Mouse (Mus musculus): ENCODE measurements around the gene Tulp3. TPM values are rescaled to one million over a fixed set of nuclear protein-coding genes. Genes with fewer than 3 reads are reported as not detected.
A peak's percentile ranks its signal among the peaks of the same experiment; 100 is the strongest.

Gene Tulp3
- total and polyA plus RNA-seq, 3 experiments = 5.3 to 19.2 TPM; not detected in 1

- peaks cover 0 to 22% of the 10 kb centered on the region in 2 experiments; a peak in 3 of 4 replicates for H3K36me3 ChIP-seq (ENCODE audit: control insufficient read depth in 1 of 2, insufficient read depth in 2 of 2, low read length in 2 of 2)
- H3K79me2 ChIP-seq (ENCODE audit: control insufficient read depth, insufficient read depth, low read length, poor library complexity) = peaks cover 41% of the 10 kb centered on the region
- no peak overlapping the region for H3K4me3 ChIP-seq (ENCODE audit: control insufficient read depth in 1 of 2, insufficient read depth in 1 of 2, low read depth in 2 of 2, low read length in 2 of 2)
- H3K27me3 ChIP-seq (ENCODE audit: control insufficient read depth in 1 of 2, insufficient read depth in 2 of 2, low read length in 2 of 2) = no peaks in the 10 kb centered on the region
- no peaks in the 10 kb centered on the region for H3K9me3 ChIP-seq (replicated peaks; ENCODE audit: insufficient read depth, low read length)
- peaks cover 2 to 13% of the 10 kb centered on the region in 2 experiments; a peak in 3 of 4 replicates for H3K4me1 ChIP-seq (ENCODE audit: control insufficient read depth in 1 of 2, insufficient read depth in 2 of 2, low read length in 2 of 2)
- H3K9ac ChIP-seq (ENCODE audit: control insufficient read depth, low read depth, low read length, poor library complexity, severe bottlenecking) = no peak overlapping the region
- H3K27ac ChIP-seq (ENCODE audit: control insufficient read depth, low read depth, low read length) = no peak overlapping the region
- TF ChIP-seq SIN3A (IDR thresholded peaks at IDR 0.05; ENCODE audit: low read length) (0 out of 2 replicates have a peak, but pooled peaks have one; percentile 36), ELF1 (IDR thresholded peaks at IDR 0.05; ENCODE audit: low read depth, low read length) (no peak), ZC3H11A (IDR thresholded peaks at IDR 0.05; ENCODE audit: low read depth, low read length) (peak; percentile 42), CTCF (IDR thresholded peaks at IDR 0.05 in 2 of 3, conservative IDR thresholded peaks at IDR 0.05 in 1 of 3; ENCODE audit: control insufficient read depth in 1 of 3, insufficient read depth in 1 of 3, low read depth in 2 of 3, low read length in 3 of 3, poor library complexity in 1 of 3, severe bottlenecking in 1 of 3) (peak; percentile 80 to 95 (median 83)), NELFE (IDR thresholded peaks at IDR 0.05; ENCODE audit: low read depth, low read length) (no peak), MAX (IDR thresholded peaks at IDR 0.05; ENCODE audit: low read length) (no peak), JUND (IDR thresholded peaks at IDR 0.05; ENCODE audit: low read depth, low read length) (no peak), UBTF (IDR thresholded peaks at IDR 0.05; ENCODE audit: borderline replicate concordance, insufficient read depth, low read depth, low read length) (no peak), MXI1 (IDR thresholded peaks at IDR 0.05; ENCODE audit: low read depth, low read length) (no peak), RAD21 (IDR thresholded peaks at IDR 0.05; ENCODE audit: low read depth, low read length) (peak; percentile 71), SMC3 (IDR thresholded peaks at IDR 0.05; ENCODE audit: low read depth, low read length) (peak; percentile 68), NRF1 (IDR thresholded peaks at IDR 0.05; ENCODE audit: insufficient read depth, low read depth, low read length, poor library complexity, severe bottlenecking) (no peak), RCOR1 (IDR thresholded peaks at IDR 0.05; ENCODE audit: low read depth, low read length) (no peak)
- DNase-seq (ENCODE audit: low read depth, low spot score) = peak; percentile 68
Measured at GRCm38 (mm10) chr6:128358999-128359398, 3.3 kb upstream of the Tulp3 start.

- no peaks in the 10 kb centered on the region for H3K27me3 ChIP-seq (ENCODE audit: control insufficient read depth in 1 of 2, insufficient read depth in 2 of 2, low read length in 2 of 2)
- no peak for TF ChIP-seq MYC (IDR thresholded peaks at IDR 0.05; ENCODE audit: low read depth, low read length)
- TF ChIP-seq POLR2AphosphoS5 (IDR thresholded peaks at IDR 0.05; ENCODE audit: borderline replicate concordance, low read depth, low read length) = no peak
- no peak for TF ChIP-seq RAD21 (IDR thresholded peaks at IDR 0.05; ENCODE audit: low read depth, low read length)
- TF ChIP-seq MYB (IDR thresholded peaks at IDR 0.05; ENCODE audit: low read depth, low read length) = no peak
- TF ChIP-seq MAZ (IDR thresholded peaks at IDR 0.05; ENCODE audit: low read depth, low read length) = no peak
- no peak for TF ChIP-seq GABPA (IDR thresholded peaks at IDR 0.05; ENCODE audit: low read depth, low read length)
- no peak for TF ChIP-seq GATA1 (IDR thresholded peaks at IDR 0.05; ENCODE audit: low read depth, low read length)
- no peak for TF ChIP-seq SMC3 (IDR thresholded peaks at IDR 0.05; ENCODE audit: low read depth, low read length)
- TF ChIP-seq MAFK (IDR thresholded peaks at IDR 0.05; ENCODE audit: borderline replicate concordance, low read depth, low read length) = no peak
- TF ChIP-seq MEF2A (IDR thresholded peaks at IDR 0.05; ENCODE audit: extremely low read depth, insufficient replicate concordance, low read depth, low read length, poor library complexity, severe bottlenecking) = no peak
- TF ChIP-seq UBTF (IDR thresholded peaks at IDR 0.05; ENCODE audit: borderline replicate concordance, insufficient read depth, low read depth, low read length) = no peak
- no peak for TF ChIP-seq TCF12 (IDR thresholded peaks at IDR 0.05; ENCODE audit: low read depth, low read length)
- no peak for TF ChIP-seq NRF1 (IDR thresholded peaks at IDR 0.05; ENCODE audit: insufficient read depth, low read depth, low read length, poor library complexity, severe bottlenecking)
- no peak for TF ChIP-seq ZC3H11A (IDR thresholded peaks at IDR 0.05; ENCODE audit: low read depth, low read length)
- TF ChIP-seq ETS1 (IDR thresholded peaks at IDR 0.05; ENCODE audit: low read depth, low read length) = no peak
- TF ChIP-seq CHD1 (IDR thresholded peaks at IDR 0.05; ENCODE audit: low read depth, low read length) = no peak
- no peaks in the 10 kb centered on the region for H3K9me3 ChIP-seq (replicated peaks; ENCODE audit: insufficient read depth, low read length)
- H3K4me1 ChIP-seq (ENCODE audit: control insufficient read depth in 1 of 2, insufficient read depth in 2 of 2, low read length in 2 of 2) = peaks cover 0 to 5% of the 10 kb centered on the region in 2 experiments; a peak in 2 of 4 replicates
- H3K36me3 ChIP-seq (ENCODE audit: control insufficient read depth in 1 of 2, insufficient read depth in 2 of 2, low read length in 2 of 2) = peaks cover 0 to 8% of the 10 kb centered on the region in 2 experiments; a peak in 3 of 4 replicates
- H3K79me2 ChIP-seq (ENCODE audit: control insufficient read depth, insufficient read depth, low read length, poor library complexity) = peaks cover 10% of the 10 kb centered on the region
- no peak for DNase-seq (ENCODE audit: low read depth, low spot score)
- H3K9ac ChIP-seq (ENCODE audit: control insufficient read depth, low read depth, low read length, poor library complexity, severe bottlenecking) = peak overlapping the region; percentile 79
- no peak overlapping the region for H3K27ac ChIP-seq (ENCODE audit: control insufficient read depth, low read depth, low read length)
- H3K4me3 ChIP-seq (ENCODE audit: control insufficient read depth in 1 of 2, insufficient read depth in 1 of 2, low read depth in 2 of 2, low read length in 2 of 2) = peak overlapping the region; percentile 68 to 88
Measured at GRCm38 (mm10) chr6:128355201-128355681, 410 bp downstream of the Tulp3 start.

All from MEL (cell line).